In the genomic region with DNA sequence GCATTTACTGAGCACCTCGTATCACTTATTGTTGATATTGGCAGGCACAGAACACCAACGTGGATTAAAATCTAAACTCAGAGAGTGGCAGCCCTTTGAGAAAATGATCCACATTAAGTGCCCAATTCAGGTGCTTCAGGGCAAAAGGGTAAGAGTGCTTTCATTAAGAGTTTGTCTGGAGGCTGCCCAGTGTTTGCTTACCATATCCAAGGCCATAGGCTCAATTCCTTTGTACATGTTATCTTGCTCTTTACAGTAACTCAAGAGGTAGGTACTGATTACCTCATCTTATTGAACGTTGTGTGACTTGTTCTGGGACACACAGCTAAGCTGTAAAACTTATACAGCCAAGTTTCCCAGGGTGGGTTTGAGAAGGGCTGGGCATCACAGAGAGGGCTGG, we compare ENCODE assay signal across 33 mouse cellular contexts. TPM values are rescaled to one million over a fixed set of nuclear protein-coding genes. Genes with fewer than 3 reads are reported as not detected.
DNase-seq lines count a peak whose midpoint lies in the region; ATAC-seq and TF ChIP-seq lines count a peak whose summit lies in the region.
"Had no signal": no experiment of that assay in that cellular context is flagged by ENCODE, and none has a peak within 500 bp of the region (broad histone marks: within the 10 kb centered on the region; RNA-seq: fewer than 3 reads in every experiment).

No protein-coding gene starts in this region.

- H3K27me3 ChIP-seq in intestine, embryonic 15.5 days (replicated peaks): no peaks in the 10 kb centered on the region
- H3K27me3 ChIP-seq in intestine, postnatal 0 days (replicated peaks; ENCODE audit: control insufficient read depth, insufficient read depth, low read length): no peaks in the 10 kb centered on the region
- peaks cover 6% of the 10 kb centered on the region; the same call in 1 of the 2 replicates for H3K27me3 ChIP-seq in lung, embryonic 16.5 days (ENCODE audit: control insufficient read depth, insufficient read depth, low read depth, low read length)
- no peaks in the 10 kb centered on the region for H3K27me3 ChIP-seq in intestine, embryonic 16.5 days (replicated peaks; ENCODE audit: control insufficient read depth, insufficient read depth, low read length)
- H3K27me3 ChIP-seq in liver, embryonic 12.5 days (replicated peaks): no peaks in the 10 kb centered on the region
- H3K27me3 ChIP-seq: embryonic facial prominence, embryonic 13.5 days; forebrain, embryonic 13.5 days had no signal

- no peak overlapping the region for H3K4me3 ChIP-seq in intestine, embryonic 15.5 days (replicated peaks)
- H3K4me3 ChIP-seq in intestine, postnatal 0 days (ENCODE audit: low read depth, low read length): no peak overlapping the region
- no peak overlapping the region for H3K4me3 ChIP-seq in lung, embryonic 16.5 days (ENCODE audit: low read length)
- H3K4me3 ChIP-seq in intestine, embryonic 16.5 days (ENCODE audit: low read length): no peak overlapping the region
- no peak overlapping the region for H3K4me3 ChIP-seq in liver, embryonic 12.5 days
- H3K4me3 ChIP-seq: embryonic facial prominence, embryonic 10.5 days; embryonic facial prominence, embryonic 13.5 days; erythroblast, embryonic 14.5 days; forebrain, embryonic 10.5 days; forebrain, embryonic 13.5 days; heart, adult 2 months; heart, embryonic 10.5 days; heart, embryonic 13.5 days had no signal

- H3K9ac ChIP-seq in intestine, embryonic 15.5 days: no peak overlapping the region
- no peak overlapping the region for H3K9ac ChIP-seq in intestine, postnatal 0 days (ENCODE audit: low read depth, low read length)
- no peak overlapping the region for H3K9ac ChIP-seq in lung, embryonic 16.5 days (ENCODE audit: low read length)
- no peak overlapping the region for H3K9ac ChIP-seq in intestine, embryonic 16.5 days (ENCODE audit: low read depth, low read length)
- no peak overlapping the region for H3K9ac ChIP-seq in liver, embryonic 12.5 days
- H3K9ac ChIP-seq: embryonic facial prominence, embryonic 13.5 days; forebrain, embryonic 13.5 days; heart, embryonic 13.5 days; hindbrain, embryonic 14.5 days had no signal

- no peaks in the 10 kb centered on the region for H3K4me1 ChIP-seq in intestine, embryonic 15.5 days (replicated peaks)
- H3K4me1 ChIP-seq in intestine, postnatal 0 days (replicated peaks; ENCODE audit: control insufficient read depth, insufficient read depth, low read length): no peaks in the 10 kb centered on the region
- H3K4me1 ChIP-seq in lung, embryonic 16.5 days (replicated peaks; ENCODE audit: control insufficient read depth, insufficient read depth, low read length): no peaks in the 10 kb centered on the region
- H3K4me1 ChIP-seq in intestine, embryonic 16.5 days (ENCODE audit: control insufficient read depth, insufficient read depth, low read length): no peaks in the 10 kb centered on the region
- H3K4me1 ChIP-seq in liver, embryonic 12.5 days: no peaks in the 10 kb centered on the region
- H3K4me1 ChIP-seq: embryonic facial prominence, embryonic 13.5 days; forebrain, embryonic 10.5 days; forebrain, embryonic 13.5 days had no signal

- ATAC-seq in intestine, embryonic 15.5 days: peak; percentile 88
- no peak for ATAC-seq in intestine, postnatal 0 days
- ATAC-seq in lung, embryonic 16.5 days (ENCODE audit: low read depth): peak; percentile 61
- ATAC-seq in intestine, embryonic 16.5 days: peak; percentile 86
- ATAC-seq in liver, embryonic 12.5 days: no peak
- ATAC-seq: CD4-positive, CD25-positive, alpha-beta regulatory T cell, adult 4 months; forebrain, embryonic 13.5 days; forebrain, embryonic 16.5 days had no signal

- H3K4me2 ChIP-seq in intestine, embryonic 15.5 days (replicated peaks): no peak overlapping the region
- H3K4me2 ChIP-seq in intestine, postnatal 0 days (replicated peaks; ENCODE audit: low read depth): no peak overlapping the region
- no peak overlapping the region for H3K4me2 ChIP-seq in lung, embryonic 16.5 days (ENCODE audit: low read depth, low read length)
- no peak overlapping the region for H3K4me2 ChIP-seq in intestine, embryonic 16.5 days (ENCODE audit: low read depth, low read length)
- H3K4me2 ChIP-seq in liver, embryonic 12.5 days: no peak overlapping the region
- H3K4me2 ChIP-seq: embryonic facial prominence, embryonic 13.5 days; forebrain, embryonic 13.5 days; heart, embryonic 13.5 days; hindbrain, embryonic 14.5 days had no signal

- TF ChIP-seq CTCF in intestine, postnatal 0 days (IDR thresholded peaks at IDR 0.05; ENCODE audit: low read depth): no peak

- no peaks in the 10 kb centered on the region for H3K9me3 ChIP-seq in intestine, embryonic 15.5 days
- no peaks in the 10 kb centered on the region for H3K9me3 ChIP-seq in intestine, postnatal 0 days (ENCODE audit: control insufficient read depth)
- H3K9me3 ChIP-seq in lung, embryonic 16.5 days (ENCODE audit: control insufficient read depth, low read length): 0 out of 2 replicates have a peak, but pooled peaks cover 2% of the 10 kb centered on the region
- H3K9me3 ChIP-seq in intestine, embryonic 16.5 days (ENCODE audit: control insufficient read depth, low read length): no peaks in the 10 kb centered on the region
- H3K9me3 ChIP-seq in liver, embryonic 12.5 days (replicated peaks): no peaks in the 10 kb centered on the region
- H3K9me3 ChIP-seq: embryonic facial prominence, embryonic 10.5 days; embryonic facial prominence, embryonic 13.5 days; forebrain, embryonic 10.5 days; forebrain, embryonic 13.5 days; heart, embryonic 10.5 days; heart, embryonic 13.5 days had no signal

- DNase-seq in lung, postnatal 25 days (ENCODE audit: low spot score): no peak
- DNase-seq in fat pad, adult 2 months (ENCODE audit: extremely low read depth, low read depth, low spot score): peak; percentile 89
- DNase-seq in layer of hippocampus, postnatal 14 days (ENCODE audit: low spot score in 2 of 2): no peak
- DNase-seq: adrenal gland, adult 2 months; adrenal gland, postnatal 14 days; embryo, embryonic 11 days; gastrocnemius, postnatal 10 days; gastrocnemius, postnatal 36 days; heart, adult 2 months; heart, postnatal 14 days; heart, postnatal 4 days had no signal

- H3K27ac ChIP-seq in intestine, embryonic 15.5 days: no peak overlapping the region
- no peak overlapping the region for H3K27ac ChIP-seq in intestine, postnatal 0 days (ENCODE audit: low read depth, low read length)
- no peak overlapping the region for H3K27ac ChIP-seq in lung, embryonic 16.5 days (ENCODE audit: low read length)
- H3K27ac ChIP-seq in intestine, embryonic 16.5 days (ENCODE audit: low read length): no peak overlapping the region
- no peak overlapping the region for H3K27ac ChIP-seq in liver, embryonic 12.5 days
- H3K27ac ChIP-seq: embryonic facial prominence, embryonic 10.5 days; embryonic facial prominence, embryonic 13.5 days; forebrain, embryonic 10.5 days; forebrain, embryonic 13.5 days; heart, adult 2 months; heart, embryonic 10.5 days; heart, embryonic 13.5 days; hindbrain, embryonic 14.5 days had no signal

- no peaks in the 10 kb centered on the region for H3K36me3 ChIP-seq in intestine, embryonic 15.5 days
- H3K36me3 ChIP-seq in intestine, postnatal 0 days (ENCODE audit: control insufficient read depth, insufficient read depth): no peaks in the 10 kb centered on the region
- H3K36me3 ChIP-seq in lung, embryonic 16.5 days (ENCODE audit: control insufficient read depth, insufficient read depth, low read length): no peaks in the 10 kb centered on the region
- no peaks in the 10 kb centered on the region for H3K36me3 ChIP-seq in intestine, embryonic 16.5 days (ENCODE audit: control insufficient read depth, insufficient read depth, low read length)
- no peaks in the 10 kb centered on the region for H3K36me3 ChIP-seq in liver, embryonic 12.5 days
- H3K36me3 ChIP-seq: embryonic facial prominence, embryonic 10.5 days; embryonic facial prominence, embryonic 13.5 days; forebrain, embryonic 10.5 days; heart, embryonic 10.5 days; heart, embryonic 13.5 days had no signal

- WGBS in intestine, embryonic 15.5 days: 52% methylated on average over 3 of the region's 3 CpGs
- WGBS in intestine, postnatal 0 days: 35% methylated on average over 3 of the region's 3 CpGs
- 38% methylated on average over 3 of the region's 3 CpGs for WGBS in lung, embryonic 16.5 days
- WGBS in intestine, embryonic 16.5 days: 52% methylated on average over 3 of the region's 3 CpGs
- 53% methylated on average over 3 of the region's 3 CpGs for WGBS in liver, embryonic 12.5 days (ENCODE audit: insufficient replicate concordance)

RNA-seq across cellular contexts. Expression of a gene that starts 56.0 kb away (rescaled TPM):
- 0.01 and 0.03 TPM in 2 replicates for polyA plus RNA-seq in intestine, embryonic 15.5 days (2015; fragmentation: Nextera tagmentation; extraction: Ambion mirVana)
- polyA plus RNA-seq in intestine, postnatal 0 days (2015; fragmentation: Nextera tagmentation; extraction: Ambion mirVana): 0.03 and 0.04 TPM in 2 replicates
- not detected in 2 replicates for polyA plus RNA-seq in lung, embryonic 16.5 days (2015; fragmentation: Nextera tagmentation; extraction: Ambion mirVana)
- polyA plus RNA-seq in intestine, embryonic 16.5 days (2015; fragmentation: Nextera tagmentation; extraction: Ambion mirVana): 0.04 TPM in 1 of 2 replicates, not detected in the other
- not detected for total RNA-seq in layer of hippocampus, postnatal 14 days (2021)
- not detected in 2 replicates for polyA plus RNA-seq in liver, embryonic 12.5 days (2016; fragmentation: Nextera tagmentation; extraction: Ambion mirVana)
- total RNA-seq: adrenal gland, adult 2 months; adrenal gland, postnatal 14 days; adrenal gland, postnatal 4 days; gastrocnemius, adult 18-20 months; gastrocnemius, postnatal 10 days; gastrocnemius, postnatal 36 days; granulocyte monocyte progenitor cell, adult 5-6 weeks; heart, adult 2 months; heart, postnatal 14 days; heart, postnatal 4 days had no signal
- polyA plus RNA-seq: adrenal gland, adult 2 months; C2C12; CD4-positive, CD25-positive, alpha-beta regulatory T cell, adult 4 months; cortical plate, adult 2 months; embryonic facial prominence, embryonic 13.5 days; erythroblast, embryonic 14.5 days; forebrain, embryonic 10.5 days; forebrain, embryonic 13.5 days; forebrain, embryonic 16.5 days; heart, adult 2 months; heart, embryonic 10.5 days; heart, embryonic 13.5 days; heart, embryonic 16.5 days; hindbrain, embryonic 11.5 days; hindbrain, embryonic 14.5 days had no signal

Comparison
In these comparisons a context has a peak if more than half of its experiments do, and no peak if none do; other contexts are left out.
1. ATAC-seq: peak in intestine, embryonic 15.5 days (single experiment), lung, embryonic 16.5 days (single experiment) and intestine, embryonic 16.5 days (single experiment); none in intestine, postnatal 0 days (single experiment) and liver, embryonic 12.5 days (single experiment).